ENCODE assay signal across 11 mouse cellular contexts in the genomic region with DNA sequence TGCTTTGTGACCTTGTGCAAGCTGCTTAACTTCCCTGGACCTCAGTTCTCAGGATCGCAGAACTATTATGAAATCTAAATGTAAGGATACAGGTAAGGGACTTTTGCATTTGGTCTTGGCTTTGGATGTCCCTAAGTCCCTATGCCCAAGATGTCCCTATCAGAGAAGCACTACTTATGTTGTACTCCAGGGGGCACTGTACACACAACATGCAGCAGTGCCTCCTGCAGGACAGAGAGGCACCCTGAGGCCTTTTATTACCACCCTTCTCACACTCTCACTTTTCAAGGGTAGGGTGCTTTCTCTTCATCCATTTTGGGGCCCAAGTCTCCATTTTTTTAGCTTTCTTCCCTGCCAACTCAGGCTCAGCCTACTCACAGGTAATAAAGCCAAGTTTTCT. TPM values are rescaled to one million over a fixed set of nuclear protein-coding genes. Genes with fewer than 3 reads are reported as not detected.
A peak's percentile ranks its signal among the peaks of the same experiment; 100 is the strongest.
DNase-seq lines count a peak whose midpoint lies in the region; ATAC-seq and TF ChIP-seq lines count a peak whose summit lies in the region.
"Had no signal": no experiment of that assay in that cellular context is flagged by ENCODE, and none has a peak within 500 bp of the region (broad histone marks: within the 10 kb centered on the region; RNA-seq: fewer than 3 reads in every experiment).

No protein-coding gene starts in this region.

- peak; percentile 58 for TF ChIP-seq RAD21 in MEL (IDR thresholded peaks at IDR 0.05; ENCODE audit: low read depth, low read length)

- H3K4me2 ChIP-seq in liver, postnatal 0 days (ENCODE audit: low read depth, low read length) = no peak overlapping the region
- H3K4me2 ChIP-seq in liver, embryonic 12.5 days = no peak overlapping the region
- H3K4me2 ChIP-seq in stomach, postnatal 0 days (replicated peaks; ENCODE audit: low read depth) = no peak overlapping the region
- no peak overlapping the region for H3K4me2 ChIP-seq in midbrain, embryonic 13.5 days (replicated peaks)

- DNase-seq in liver, postnatal 0 days = no peak
- peak; percentile 73 for DNase-seq in MEL (ENCODE audit: low read depth, low spot score)
- DNase-seq in stomach, postnatal 0 days (ENCODE audit: low spot score) = no peak
- DNase-seq in layer of hippocampus, postnatal 25 days (ENCODE audit: extremely low spot score in 1 of 2, low spot score in 1 of 2) = no peak
- DNase-seq: heart, postnatal 10 days had no signal

- no peaks in the 10 kb centered on the region for H3K36me3 ChIP-seq in liver, postnatal 0 days (replicated peaks; ENCODE audit: insufficient read depth, low read length)
- no peaks in the 10 kb centered on the region for H3K36me3 ChIP-seq in liver, embryonic 12.5 days
- H3K36me3 ChIP-seq in MEL (ENCODE audit: control insufficient read depth in 1 of 2, insufficient read depth in 2 of 2, low read length in 2 of 2) = no peaks in the 10 kb centered on the region
- H3K36me3 ChIP-seq in stomach, postnatal 0 days (ENCODE audit: control insufficient read depth, insufficient read depth, low read length) = no peaks in the 10 kb centered on the region
- no peaks in the 10 kb centered on the region for H3K36me3 ChIP-seq in midbrain, embryonic 13.5 days

- no peak overlapping the region for H3K27ac ChIP-seq in liver, postnatal 0 days (ENCODE audit: low read depth)
- no peak overlapping the region for H3K27ac ChIP-seq in liver, embryonic 12.5 days
- no peak overlapping the region for H3K27ac ChIP-seq in MEL (ENCODE audit: control insufficient read depth, low read depth, low read length)
- H3K27ac ChIP-seq in stomach, postnatal 0 days (replicated peaks) = no peak overlapping the region
- no peak overlapping the region for H3K27ac ChIP-seq in midbrain, embryonic 13.5 days

- no peaks in the 10 kb centered on the region for H3K27me3 ChIP-seq in liver, postnatal 0 days (ENCODE audit: insufficient read depth, low read length)
- H3K27me3 ChIP-seq in liver, embryonic 12.5 days (replicated peaks) = no peaks in the 10 kb centered on the region
- H3K27me3 ChIP-seq in MEL (ENCODE audit: control insufficient read depth in 1 of 2, insufficient read depth in 2 of 2, low read length in 2 of 2) = peaks cover 0 to 1% of the 10 kb centered on the region in 2 experiments; a peak in 1 of 4 replicates
- no peaks in the 10 kb centered on the region for H3K27me3 ChIP-seq in stomach, postnatal 0 days (ENCODE audit: control insufficient read depth, insufficient read depth, low read length)
- no peaks in the 10 kb centered on the region for H3K27me3 ChIP-seq in midbrain, embryonic 13.5 days

- no peak for TF ChIP-seq EP300 in liver, postnatal 0 days (IDR thresholded peaks at IDR 0.05; ENCODE audit: low read depth)
- no peak for TF ChIP-seq EP300 in MEL (IDR thresholded peaks at IDR 0.05; ENCODE audit: low read depth in 1 of 2, low read length in 2 of 2)
- no peak for TF ChIP-seq EP300 in stomach, postnatal 0 days (optimal IDR thresholded peaks at IDR 0.05)

- H3K9me3 ChIP-seq in liver, postnatal 0 days (ENCODE audit: low read length) = no peaks in the 10 kb centered on the region
- no peaks in the 10 kb centered on the region for H3K9me3 ChIP-seq in liver, embryonic 12.5 days (replicated peaks)
- no peaks in the 10 kb centered on the region for H3K9me3 ChIP-seq in MEL (replicated peaks; ENCODE audit: insufficient read depth, low read length)
- no peaks in the 10 kb centered on the region for H3K9me3 ChIP-seq in stomach, postnatal 0 days (ENCODE audit: control insufficient read depth, low read length)
- no peaks in the 10 kb centered on the region for H3K9me3 ChIP-seq in midbrain, embryonic 13.5 days

- no peak overlapping the region for H3K4me3 ChIP-seq in liver, postnatal 0 days (ENCODE audit: low read depth, low read length)
- no peak overlapping the region for H3K4me3 ChIP-seq in liver, embryonic 12.5 days
- H3K4me3 ChIP-seq in MEL (ENCODE audit: control insufficient read depth in 1 of 2, insufficient read depth in 1 of 2, low read depth in 2 of 2, low read length in 2 of 2) = no peak overlapping the region
- no peak overlapping the region for H3K4me3 ChIP-seq in stomach, postnatal 0 days (ENCODE audit: low read depth, low read length)
- H3K4me3 ChIP-seq in midbrain, embryonic 13.5 days (replicated peaks) = no peak overlapping the region

- TF ChIP-seq CTCF in liver, postnatal 0 days (IDR thresholded peaks at IDR 0.05; ENCODE audit: low read depth) = peak; percentile 82
- peak; percentile 71 to 100 (median 83) for TF ChIP-seq CTCF in MEL (IDR thresholded peaks at IDR 0.05 in 2 of 3, conservative IDR thresholded peaks at IDR 0.05 in 1 of 3; ENCODE audit: control insufficient read depth in 1 of 3, insufficient read depth in 1 of 3, low read depth in 2 of 3, low read length in 3 of 3, poor library complexity in 1 of 3, severe bottlenecking in 1 of 3)
- peak; percentile 67 for TF ChIP-seq CTCF in stomach, postnatal 0 days (IDR thresholded peaks at IDR 0.05; ENCODE audit: low read depth)

- no peak overlapping the region for H3K9ac ChIP-seq in liver, postnatal 0 days (replicated peaks)
- H3K9ac ChIP-seq in liver, embryonic 12.5 days = no peak overlapping the region
- H3K9ac ChIP-seq in MEL (ENCODE audit: control insufficient read depth, low read depth, low read length, poor library complexity, severe bottlenecking) = no peak overlapping the region
- H3K9ac ChIP-seq in stomach, postnatal 0 days (ENCODE audit: low read length) = no peak overlapping the region
- H3K9ac ChIP-seq in midbrain, embryonic 13.5 days (replicated peaks) = no peak overlapping the region

- TF ChIP-seq POLR2A in MEL (IDR thresholded peaks at IDR 0.05; ENCODE audit: control insufficient read depth in 1 of 2, insufficient read depth in 1 of 2, low read depth in 1 of 2, low read length in 2 of 2, poor library complexity in 1 of 2) = no peak

- WGBS in liver, postnatal 0 days (ENCODE audit: insufficient replicate concordance) = 85% methylated on average over 1 of the region's 1 CpGs
- 74% methylated on average over 1 of the region's 1 CpGs for WGBS in liver, embryonic 12.5 days (ENCODE audit: insufficient replicate concordance)
- WGBS in stomach, postnatal 0 days = 86% methylated on average over 1 of the region's 1 CpGs
- WGBS in midbrain, embryonic 13.5 days = 96% methylated on average over 1 of the region's 1 CpGs

- no peak for ATAC-seq in liver, postnatal 0 days
- ATAC-seq in liver, embryonic 12.5 days = no peak
- ATAC-seq in common myeloid progenitor, adult 5-6 weeks (replicated peaks; ENCODE audit: low read depth, poor library complexity, severe bottlenecking) = peak; percentile 69
- no peak for ATAC-seq in stomach, postnatal 0 days (ENCODE audit: low FRiP score, low TSS enrichment)
- ATAC-seq in midbrain, embryonic 13.5 days = no peak

- H3K4me1 ChIP-seq in liver, postnatal 0 days (ENCODE audit: insufficient read depth) = no peaks in the 10 kb centered on the region
- H3K4me1 ChIP-seq in liver, embryonic 12.5 days = no peaks in the 10 kb centered on the region; the same call in 1 of the 2 replicates
- no peaks in the 10 kb centered on the region for H3K4me1 ChIP-seq in MEL (ENCODE audit: control insufficient read depth in 1 of 2, insufficient read depth in 2 of 2, low read length in 2 of 2)
- no peaks in the 10 kb centered on the region for H3K4me1 ChIP-seq in stomach, postnatal 0 days (replicated peaks; ENCODE audit: control insufficient read depth, insufficient read depth)
- no peaks in the 10 kb centered on the region for H3K4me1 ChIP-seq in midbrain, embryonic 13.5 days (replicated peaks)

- no peaks in the 10 kb centered on the region for H3K79me2 ChIP-seq in MEL (ENCODE audit: control insufficient read depth, insufficient read depth, low read length, poor library complexity)

TF ChIP-seq in MEL, 35 proteins besides CTCF, POLR2A, EP300 and RAD21:
- TF ChIP-seq MAFK (IDR thresholded peaks at IDR 0.05; ENCODE audit: borderline replicate concordance, low read depth, low read length) (no peak), ZC3H11A (IDR thresholded peaks at IDR 0.05; ENCODE audit: low read depth, low read length) (peak; percentile 36; the same call in 1 of the 2 replicates), SMC3 (IDR thresholded peaks at IDR 0.05; ENCODE audit: low read depth, low read length) (peak; percentile 78), GABPA (IDR thresholded peaks at IDR 0.05; ENCODE audit: low read depth, low read length) (no peak)

RNA-seq across cellular contexts. Expression of gene Kcnj1, which starts 15.8 kb away (rescaled TPM):
- not detected in 2 replicates for polyA plus RNA-seq in liver, postnatal 0 days (2015; fragmentation: Nextera tagmentation; extraction: Ambion mirVana)
- not detected in 2 replicates for polyA plus RNA-seq in liver, embryonic 12.5 days (2016; fragmentation: Nextera tagmentation; extraction: Ambion mirVana)
- total RNA-seq in MEL (2012; rRNA removed) = not detected in 2 replicates
- not detected for polyA plus RNA-seq in MEL (2012; ENCODE audit: insufficient read depth in 1 of 2, insufficient read length in 2 of 2, low read depth in 1 of 2, low replicate concordance in 2 of 2, missing spikeins in 1 of 2)
- 0.82 TPM in 1 of 2 replicates, not detected in the other for total RNA-seq in common myeloid progenitor, adult 5-6 weeks (2017)
- polyA plus RNA-seq in stomach, postnatal 0 days (2015; fragmentation: Nextera tagmentation; extraction: Ambion mirVana) = 0.04 TPM in 1 of 2 replicates, not detected in the other
- total RNA-seq in layer of hippocampus, postnatal 25 days (2021) = not detected
- not detected in 2 replicates for polyA plus RNA-seq in midbrain, embryonic 13.5 days (2015; fragmentation: Nextera tagmentation; extraction: Ambion mirVana)
- total RNA-seq: heart, postnatal 10 days; left cerebral cortex, adult 8-10 months had no signal
- polyA plus RNA-seq: forebrain, embryonic 11.5 days; urinary bladder, adult 2 months had no signal

RNA-seq across cellular contexts. Expression of gene Kcnj5, which starts 44.0 kb away (rescaled TPM):
- polyA plus RNA-seq in liver, postnatal 0 days (2015; fragmentation: Nextera tagmentation; extraction: Ambion mirVana) = 0.81 and 0.85 TPM in 2 replicates
- 3.2 and 3.4 TPM in 2 replicates for polyA plus RNA-seq in liver, embryonic 12.5 days (2016; fragmentation: Nextera tagmentation; extraction: Ambion mirVana)
- total RNA-seq in MEL (2012; rRNA removed) = not detected in 2 replicates
- not detected for polyA plus RNA-seq in MEL (2012; ENCODE audit: insufficient read depth in 1 of 2, insufficient read length in 2 of 2, low read depth in 1 of 2, low replicate concordance in 2 of 2, missing spikeins in 1 of 2)
- total RNA-seq in common myeloid progenitor, adult 5-6 weeks (2017) = 4.2 and 5.3 TPM in 2 replicates
- 0.04 TPM in 2 replicates for polyA plus RNA-seq in stomach, postnatal 0 days (2015; fragmentation: Nextera tagmentation; extraction: Ambion mirVana)
- total RNA-seq in layer of hippocampus, postnatal 25 days (2021) = under 1 TPM; 0.17 to 0.31 TPM
- polyA plus RNA-seq in midbrain, embryonic 13.5 days (2015; fragmentation: Nextera tagmentation; extraction: Ambion mirVana) = 0.55 and 0.86 TPM in 2 replicates
